Mouse (Mus musculus): ENCODE data around the gene Ghsr.
"Not testable (repeated sequence)": the region's sequence is repeated elsewhere in the genome, so short reads cannot be mapped to it uniquely, and the experiment has no call there.

The Ghsr gene

GRCm38 (mm10) chr3:27371276-27371621 lies at the start of gene Ghsr:
Gene Ghsr (plus strand): TSS chr3:27371351.
- no peak for DNase-seq (ENCODE audit: low spot score)

GRCm38 (mm10) chr3:27322591-27322990 lies 48.6 kb upstream of the Ghsr start:
- no peak for DNase-seq (ENCODE audit: low spot score)

DNA sequence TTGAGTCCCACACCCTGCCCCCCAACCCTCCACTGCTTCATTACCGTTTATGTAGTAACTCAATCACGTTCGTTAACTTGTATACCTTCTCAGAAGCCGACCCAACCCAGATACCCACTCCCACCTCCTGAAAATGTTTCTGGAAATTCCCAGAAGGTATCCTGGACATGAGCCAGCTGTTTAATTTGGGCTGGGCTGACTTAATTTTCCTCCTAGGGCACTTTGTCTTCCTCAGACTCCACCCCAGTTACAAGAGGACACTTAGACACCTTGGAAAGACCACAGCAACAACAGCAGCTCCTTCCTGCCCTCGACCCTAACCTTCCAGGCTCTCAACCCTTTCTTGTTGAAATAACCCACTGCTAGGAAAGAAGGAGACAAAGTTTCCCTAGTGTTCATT lies 47.6 kb upstream of the Ghsr start:
- no peak for DNase-seq (ENCODE audit: low spot score)

DNA sequence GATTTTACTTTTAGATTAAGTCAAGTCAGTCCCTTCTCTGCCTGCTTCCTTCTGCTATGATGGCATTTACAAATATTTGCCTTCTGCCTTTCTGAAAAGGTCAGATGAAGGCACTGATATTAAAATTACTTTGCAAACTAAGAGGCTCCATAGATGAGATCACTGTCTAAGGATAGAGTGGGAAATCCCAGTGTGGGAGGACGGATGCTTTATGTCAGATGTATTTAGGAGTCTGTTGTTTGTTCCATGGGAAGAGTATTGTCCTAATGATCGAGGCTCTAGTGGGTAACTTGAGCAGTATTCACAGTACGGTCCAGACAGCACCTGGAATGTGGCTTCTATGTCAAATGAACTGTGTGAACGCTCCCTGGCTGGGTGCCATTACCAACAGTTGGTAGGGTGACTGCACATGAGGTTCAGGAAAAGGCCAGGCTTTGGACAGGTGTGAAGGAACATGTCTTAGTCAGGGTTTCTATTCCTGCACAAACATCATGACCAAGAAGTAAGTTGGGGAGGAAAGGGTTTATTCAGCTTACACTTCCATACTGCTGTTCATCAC lies 44.4 kb upstream of the Ghsr start:
- DNase-seq (ENCODE audit: low spot score): no peak

GRCm38 (mm10) chr3:27330706-27331105 lies 40.4 kb upstream of the Ghsr start:
- DNase-seq (ENCODE audit: low spot score): no peak

DNA sequence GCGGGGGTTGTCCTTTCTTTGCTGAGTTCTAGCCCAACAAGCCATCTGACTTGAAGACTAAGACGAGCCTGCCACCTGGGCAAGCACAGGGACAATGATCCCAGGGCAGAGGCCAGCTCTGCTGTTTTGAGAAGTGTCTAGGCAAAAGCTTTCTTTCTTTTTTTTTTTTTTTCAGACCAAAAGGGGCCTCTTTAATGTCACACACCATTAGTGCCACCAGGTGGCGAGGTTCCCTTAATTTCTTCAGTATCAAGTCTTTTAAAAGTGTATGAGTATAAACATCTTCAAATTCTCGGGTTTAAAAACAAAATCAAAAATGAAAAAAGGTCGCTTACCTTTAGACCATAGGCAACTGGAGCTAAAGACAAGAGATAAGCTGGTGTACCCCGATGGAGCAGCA lies 32.7 kb upstream of the Ghsr start:
- peak; percentile 18 for DNase-seq (ENCODE audit: low spot score)

- DNase-seq (ENCODE audit: low spot score): no peak
Observed at GRCm38 (mm10) chr3:27338887-27339286, 32.3 kb upstream of the Ghsr start.

GRCm38 (mm10) chr3:27340757-27341156 lies 30.4 kb upstream of the Ghsr start:
- no peak for DNase-seq (ENCODE audit: low spot score)

GRCm38 (mm10) chr3:27342462-27342861 lies 28.7 kb upstream of the Ghsr start:
- no peak for DNase-seq (ENCODE audit: low spot score)

GRCm38 (mm10) chr3:27345526-27345925 lies 25.6 kb upstream of the Ghsr start:
- DNase-seq (ENCODE audit: low spot score): peak; percentile 13

DNA sequence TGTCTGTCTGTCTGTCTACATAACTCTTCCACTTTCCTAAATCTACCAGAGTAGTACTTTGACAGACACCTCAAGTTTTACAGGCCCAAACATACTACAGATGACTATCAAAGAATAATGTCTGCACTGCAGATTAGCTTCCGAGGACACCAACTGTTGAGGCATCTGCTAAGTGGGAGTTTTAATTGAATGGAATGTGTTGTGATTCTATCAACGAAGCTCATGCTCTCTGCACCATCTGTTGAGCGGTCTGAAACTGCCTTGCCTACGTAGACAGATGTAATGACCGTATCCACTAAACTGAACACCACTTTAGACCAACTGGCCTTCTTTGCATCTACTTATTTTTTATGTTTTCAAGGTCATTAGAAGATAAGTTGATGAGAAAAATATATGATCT lies 22.7 kb upstream of the Ghsr start:
- DNase-seq (ENCODE audit: low spot score): no peak

DNA sequence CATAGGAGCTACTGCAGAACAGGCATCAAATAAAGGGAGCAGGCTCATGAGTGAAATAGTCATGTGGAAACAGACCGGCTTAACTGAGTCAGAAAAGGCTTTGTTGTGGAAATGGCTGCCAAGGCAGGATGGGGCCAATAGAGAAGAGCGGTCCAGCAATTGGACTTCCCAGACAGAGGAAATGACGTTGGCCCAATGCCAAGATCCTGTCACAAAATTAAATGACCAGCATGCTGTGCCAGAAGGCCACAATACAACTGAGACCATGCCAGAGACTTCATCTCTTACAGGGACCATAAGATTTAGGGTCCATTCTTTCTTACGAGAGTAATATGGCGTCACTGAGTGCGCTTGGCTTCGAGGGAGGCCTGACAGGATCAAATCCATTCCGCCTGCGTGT lies 20.0 kb upstream of the Ghsr start:
- DNase-seq (ENCODE audit: low spot score): peak; percentile 15

- DNase-seq (ENCODE audit: low spot score): no peak
Observed at GRCm38 (mm10) chr3:27359100-27359720, 11.9 kb upstream of the Ghsr start.

DNA sequence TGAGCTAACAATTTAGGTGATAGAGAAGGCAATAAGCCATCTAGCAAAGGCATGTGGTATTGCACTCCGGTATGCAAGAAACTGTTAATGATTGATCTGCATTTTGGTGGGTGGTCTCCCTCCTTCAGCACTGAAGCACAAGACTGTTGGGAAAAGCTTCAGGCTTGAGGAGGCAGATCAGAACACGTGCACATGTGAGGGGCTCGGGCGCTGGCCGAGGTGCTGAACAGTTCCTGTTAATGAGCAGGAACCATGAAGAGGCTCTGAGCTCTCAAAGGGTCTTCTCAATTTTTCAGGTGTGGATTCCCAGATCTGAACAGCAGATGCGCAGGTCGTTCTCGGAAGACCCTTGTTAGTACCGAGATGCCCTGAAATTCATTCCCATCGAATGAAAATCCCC lies 1.0 kb upstream of the Ghsr start:
- DNase-seq (ENCODE audit: low spot score): peak; percentile 19

DNA sequence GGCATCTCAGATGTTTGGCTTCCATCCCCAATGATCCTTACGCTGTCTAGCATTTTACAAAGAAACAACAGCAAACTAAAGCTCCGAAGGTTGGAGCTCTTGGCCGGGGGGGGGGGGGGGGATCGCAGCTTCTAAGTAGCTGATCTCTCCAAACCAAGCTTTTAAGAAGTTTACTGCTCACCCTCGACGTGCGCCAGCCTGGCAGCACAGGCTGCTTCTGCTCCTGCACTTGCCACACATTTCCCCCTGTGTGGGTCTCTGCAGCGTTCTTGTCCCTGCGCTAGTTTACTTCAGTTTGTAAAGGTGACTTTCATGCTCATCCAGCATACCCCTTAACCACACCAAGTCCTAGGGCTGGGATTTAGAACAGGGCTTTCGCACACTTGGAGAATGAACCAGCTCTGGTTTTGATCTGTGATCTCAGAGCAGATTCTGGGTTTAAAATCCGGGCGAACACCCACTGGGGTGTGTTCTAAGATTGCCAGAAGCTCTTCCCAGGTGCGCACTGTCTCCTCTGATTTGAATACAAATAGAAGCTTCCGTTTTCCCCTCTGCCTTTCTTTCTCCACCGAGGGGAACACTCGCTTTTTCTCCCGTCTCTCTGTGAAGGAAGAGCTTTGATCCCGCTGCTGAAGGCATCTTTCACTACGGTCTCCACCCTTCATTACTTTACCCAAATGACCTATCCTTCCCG lies 422 bp upstream of the Ghsr start:
- no peak for DNase-seq (ENCODE audit: low spot score)

DNA sequence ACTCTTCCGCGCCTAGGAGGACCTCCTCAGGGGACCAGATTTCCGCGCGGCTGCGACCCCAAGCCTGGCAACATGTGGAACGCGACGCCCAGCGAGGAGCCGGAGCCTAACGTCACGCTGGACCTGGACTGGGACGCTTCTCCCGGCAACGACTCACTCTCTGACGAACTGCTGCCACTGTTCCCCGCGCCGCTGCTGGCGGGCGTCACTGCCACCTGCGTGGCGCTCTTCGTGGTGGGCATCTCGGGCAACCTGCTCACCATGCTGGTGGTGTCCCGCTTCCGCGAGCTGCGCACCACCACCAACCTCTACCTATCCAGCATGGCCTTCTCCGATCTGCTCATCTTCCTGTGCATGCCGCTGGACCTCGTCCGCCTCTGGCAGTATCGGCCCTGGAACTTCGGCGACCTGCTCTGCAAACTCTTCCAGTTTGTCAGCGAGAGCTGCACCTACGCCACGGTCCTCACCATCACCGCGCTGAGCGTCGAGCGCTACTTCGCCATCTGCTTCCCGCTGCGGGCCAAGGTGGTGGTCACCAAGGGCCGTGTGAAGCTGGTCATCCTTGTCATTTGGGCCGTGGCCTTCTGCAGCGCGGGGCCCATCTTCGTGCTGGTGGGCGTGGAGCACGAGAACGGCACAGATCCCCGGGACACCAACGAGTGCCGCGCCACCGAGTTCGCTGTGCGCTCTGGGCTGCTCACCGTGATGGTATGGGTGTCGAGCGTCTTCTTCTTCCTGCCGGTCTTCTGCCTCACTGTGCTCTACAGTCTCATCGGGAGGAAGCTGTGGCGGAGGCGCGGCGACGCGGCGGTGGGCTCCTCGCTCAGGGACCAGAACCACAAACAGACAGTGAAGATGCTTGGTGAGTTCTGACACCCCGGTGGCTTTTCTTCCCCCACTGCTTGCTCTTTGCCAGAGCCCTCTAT lies 837 bp downstream of the Ghsr start:
- no peak for DNase-seq (ENCODE audit: low spot score)

DNA sequence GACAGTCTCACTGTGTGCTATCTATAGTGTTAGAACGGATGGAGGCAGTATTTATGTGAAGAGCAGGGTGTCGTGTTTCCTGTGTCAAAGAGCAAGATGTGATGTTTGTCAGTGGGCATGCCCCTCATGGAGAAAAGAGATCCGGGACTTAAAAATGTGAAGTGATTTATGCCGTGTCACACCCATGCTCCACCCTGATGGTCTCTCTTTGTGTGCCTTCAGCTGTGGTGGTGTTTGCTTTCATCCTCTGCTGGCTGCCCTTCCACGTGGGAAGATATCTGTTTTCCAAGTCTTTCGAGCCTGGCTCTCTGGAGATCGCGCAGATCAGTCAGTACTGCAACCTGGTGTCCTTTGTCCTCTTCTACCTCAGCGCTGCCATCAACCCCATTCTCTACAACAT lies 3.2 kb downstream of the Ghsr start:
- no peak for DNase-seq (ENCODE audit: low spot score)

DNA sequence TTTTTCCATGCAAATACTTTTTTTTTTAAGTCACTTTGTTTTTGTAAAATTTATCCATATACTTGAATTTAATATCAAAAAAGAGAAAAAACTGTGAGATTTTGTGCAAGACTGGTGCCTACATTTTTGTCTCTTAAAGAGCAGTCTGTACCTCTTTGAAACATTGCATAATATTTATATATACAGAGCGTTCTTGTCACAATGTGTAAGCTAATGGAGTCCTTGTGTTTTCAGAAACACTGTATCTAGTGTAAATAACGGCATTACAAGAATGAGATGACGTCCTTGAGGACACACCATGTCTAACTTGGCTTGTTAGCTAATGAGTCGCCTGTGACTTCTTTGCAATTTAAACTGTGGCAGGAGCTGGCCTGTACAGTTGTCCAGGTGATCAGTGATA lies 6.8 kb downstream of the Ghsr start:
- DNase-seq (ENCODE audit: low spot score): no peak

GRCm38 (mm10) chr3:27384836-27385235 lies 13.7 kb downstream of the Ghsr start:
- DNase-seq (ENCODE audit: low spot score): no peak

DNA sequence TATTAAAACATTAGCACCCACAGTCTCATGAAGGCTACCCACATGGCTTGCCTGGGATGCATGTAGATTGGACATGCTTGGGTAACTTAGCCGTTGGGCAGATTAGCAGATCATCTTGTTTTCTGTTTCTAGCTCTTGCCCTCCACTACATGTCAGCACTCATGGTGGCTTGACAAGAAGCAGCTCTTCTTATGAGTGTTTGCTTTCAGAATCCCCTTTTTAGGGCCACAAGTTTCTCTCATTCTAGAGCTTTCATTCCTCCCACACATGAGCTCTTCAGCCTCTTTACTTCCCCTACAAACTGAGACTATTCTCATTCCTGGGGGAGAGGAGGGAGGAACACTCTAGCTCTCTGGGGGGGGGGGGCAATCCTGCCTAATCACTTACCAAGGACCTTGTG lies 18.8 kb downstream of the Ghsr start:
- no peak for DNase-seq (ENCODE audit: low spot score)

- not testable (repeated sequence) for DNase-seq (ENCODE audit: low spot score)
Observed at GRCm38 (mm10) chr3:27400996-27401395, 29.8 kb downstream of the Ghsr start.

GRCm38 (mm10) chr3:27406440-27406839 lies 35.3 kb downstream of the Ghsr start:
- no peak for DNase-seq (ENCODE audit: low spot score)

- DNase-seq (ENCODE audit: low spot score): no peak
Observed at GRCm38 (mm10) chr3:27408564-27408963, 37.4 kb downstream of the Ghsr start.
